Mouse (Mus musculus) lung, postnatal 4 days (tissue): ENCODE measurements around the gene Tmem274.
A peak's percentile ranks its signal among the peaks of the same experiment; 100 is the strongest.

Experiments used
- DNase-seq, 2 experiments: peaks; one replicate each; pipeline ENCODE4 v3.0.0; 2021

Gene Tmem274

DNA sequence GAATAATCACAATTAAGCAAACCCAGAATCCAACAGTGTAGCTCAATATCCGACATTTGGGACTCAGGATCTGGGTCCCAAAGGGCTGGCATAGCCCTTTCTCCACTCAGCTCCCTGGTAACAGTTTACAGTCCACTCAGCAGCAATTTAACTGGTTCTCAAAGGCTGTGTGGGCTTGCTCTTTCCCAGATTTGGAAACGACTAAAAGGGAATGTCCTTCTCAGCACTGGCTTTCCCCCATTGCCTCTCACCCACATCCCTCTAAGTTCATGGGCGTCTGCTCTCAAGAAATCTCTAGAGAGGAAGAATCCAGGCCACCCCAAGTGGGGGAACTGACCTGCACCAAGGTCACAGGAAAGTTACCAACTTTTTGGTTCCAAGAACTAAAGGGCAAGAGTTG lies 7.4 kb downstream of the Tmem274 start:
- no peak for DNase-seq

DNA sequence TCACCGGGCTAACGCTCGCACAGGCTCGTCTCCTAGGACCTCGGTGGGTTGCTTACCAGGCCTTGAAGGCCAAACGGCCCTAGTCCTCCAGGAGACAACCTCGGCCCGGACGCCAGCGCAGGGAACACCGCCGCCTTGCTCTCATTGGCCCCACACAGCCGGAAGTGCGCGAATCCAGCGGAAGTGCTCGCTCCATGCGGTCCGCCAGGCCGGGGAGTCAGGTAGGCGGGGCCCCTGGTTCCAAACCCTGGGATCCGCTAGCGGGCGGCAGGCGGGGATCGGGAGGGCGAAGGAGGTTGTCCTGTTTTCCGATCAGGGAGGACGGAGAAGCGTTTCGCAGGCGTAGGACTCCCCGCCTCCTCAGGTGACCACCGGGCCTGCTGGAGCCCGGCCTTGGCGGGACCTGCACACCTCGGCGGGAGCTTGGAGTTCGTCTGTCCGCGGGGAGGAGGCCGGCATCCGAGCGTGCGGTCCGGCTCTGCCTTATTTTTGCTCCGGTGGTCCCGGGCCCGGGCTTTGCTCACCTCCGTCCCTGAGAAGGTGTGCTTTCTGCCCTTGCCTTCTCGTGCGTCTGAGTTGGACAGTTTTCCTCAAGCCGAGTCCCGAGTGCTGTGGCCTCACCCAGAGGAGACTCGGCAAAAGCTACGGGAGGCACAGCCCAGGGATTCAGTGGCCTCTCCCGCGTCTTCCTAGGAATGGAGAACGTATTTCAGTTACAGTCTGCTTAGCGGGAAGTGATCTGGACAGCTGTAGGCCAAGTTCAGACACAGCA lies 8.1 kb downstream of the Tmem274 start, which contains the start of the genes Nmnat1 and Lzic:
Gene Nmnat1, minus strand, starts transcription at position 150 of the 772 bp plus-strand sequence.
Gene Lzic, plus strand, starts transcription at position 177 of the 772 bp plus-strand sequence.
- peak; percentile 95 to 97 for DNase-seq

DNA sequence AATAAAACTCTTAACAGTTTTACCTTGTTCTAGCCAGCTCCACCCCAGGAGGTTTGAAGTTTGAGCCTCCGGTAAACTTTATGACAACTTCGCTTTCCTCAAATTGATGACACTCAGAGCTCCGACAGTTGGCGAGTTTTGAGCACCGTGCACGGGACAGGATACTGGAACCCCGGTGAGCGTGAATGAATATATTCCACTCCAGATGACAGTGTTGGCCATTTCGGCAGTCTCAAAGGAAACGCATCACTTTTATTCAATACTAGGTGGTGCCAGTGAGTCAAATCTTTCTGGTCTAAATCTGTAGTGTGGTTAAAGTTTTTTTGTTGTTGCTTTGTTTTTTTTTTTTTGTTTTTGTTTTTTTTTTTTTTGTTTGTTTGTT lies 8.6 kb downstream of the Tmem274 start:
- DNase-seq, result peak in 1 of 2 experiments; percentile 21

DNA sequence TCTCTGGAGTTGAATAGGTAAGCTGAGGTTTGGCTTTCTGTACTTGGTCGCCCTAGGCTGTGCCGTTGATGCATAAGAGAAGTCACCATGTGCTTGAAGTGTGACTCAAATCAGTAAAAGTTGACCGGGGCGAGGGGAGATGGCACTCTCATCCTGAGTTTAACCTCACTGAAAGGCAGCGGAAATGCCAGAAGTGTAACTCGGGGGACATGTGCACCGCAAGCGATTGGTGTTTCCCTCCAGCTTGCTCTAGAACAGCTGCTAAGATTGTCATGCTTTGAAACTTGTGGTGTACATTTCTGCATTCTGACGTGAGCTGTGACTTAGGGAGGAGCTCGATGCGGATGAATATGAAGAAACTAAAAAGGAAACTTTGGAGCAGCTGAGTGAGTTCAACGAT lies 10.6 kb downstream of the Tmem274 start:
- DNase-seq, result no peak

DNA sequence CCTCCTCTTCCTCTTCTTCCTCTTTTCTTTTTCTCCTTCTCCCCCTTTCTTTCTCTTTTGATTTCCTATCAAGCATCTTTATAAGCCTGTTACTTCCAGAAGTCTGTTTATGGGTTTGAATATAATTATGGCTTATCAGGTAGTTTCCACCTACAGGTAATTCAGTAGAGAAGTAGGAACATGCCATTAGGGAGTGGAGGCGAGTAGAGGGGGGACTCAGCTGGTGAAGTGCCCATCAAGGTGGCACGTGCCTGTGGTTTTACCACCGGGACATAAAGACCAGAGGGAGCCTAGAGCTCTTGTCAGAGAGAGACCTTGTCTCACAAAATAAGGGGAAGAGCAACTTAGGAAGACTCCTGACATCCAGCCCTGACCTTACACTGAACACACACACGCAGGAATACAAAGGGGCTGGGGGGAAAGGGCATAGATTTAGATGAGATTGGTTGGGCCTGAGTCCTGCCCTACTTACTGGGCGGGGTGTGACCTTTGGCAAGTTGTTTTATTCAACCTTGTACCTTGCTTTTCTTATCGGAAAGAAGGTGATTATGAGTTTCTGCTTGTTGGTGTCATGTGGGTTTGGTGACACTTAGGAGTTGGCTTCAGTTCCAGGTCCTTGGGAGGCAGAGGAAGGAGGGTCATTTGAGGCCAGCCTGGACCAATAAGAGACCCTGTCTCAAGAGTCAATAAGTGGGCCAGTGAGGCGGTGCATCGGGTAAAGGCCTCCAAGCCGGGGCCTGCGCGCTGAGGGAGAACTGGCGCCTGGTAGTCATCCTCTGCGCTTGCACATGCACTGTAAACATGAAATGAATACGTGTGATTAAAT lies 12.4 kb downstream of the Tmem274 start:
- no peak for DNase-seq

DNA sequence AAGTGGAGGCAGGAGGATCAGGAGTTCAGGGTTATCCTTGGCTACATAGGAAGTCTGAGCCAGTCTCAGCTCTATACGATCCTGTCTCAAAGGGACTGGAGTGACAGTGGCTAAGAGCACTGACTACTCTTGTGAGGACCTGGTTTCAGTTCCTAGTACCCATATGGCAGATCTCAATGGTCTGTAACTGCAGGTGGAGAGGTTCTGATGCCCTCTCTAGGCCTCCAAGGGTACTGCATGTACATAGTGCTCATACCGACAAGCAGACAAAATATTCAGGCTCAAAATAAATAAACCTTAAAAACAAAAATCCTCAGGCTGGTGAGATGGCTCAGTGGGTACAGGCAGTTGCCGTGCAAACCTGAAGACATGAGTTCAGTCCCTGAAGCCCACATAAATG lies 14.0 kb downstream of the Tmem274 start:
- DNase-seq, result no peak

DNA sequence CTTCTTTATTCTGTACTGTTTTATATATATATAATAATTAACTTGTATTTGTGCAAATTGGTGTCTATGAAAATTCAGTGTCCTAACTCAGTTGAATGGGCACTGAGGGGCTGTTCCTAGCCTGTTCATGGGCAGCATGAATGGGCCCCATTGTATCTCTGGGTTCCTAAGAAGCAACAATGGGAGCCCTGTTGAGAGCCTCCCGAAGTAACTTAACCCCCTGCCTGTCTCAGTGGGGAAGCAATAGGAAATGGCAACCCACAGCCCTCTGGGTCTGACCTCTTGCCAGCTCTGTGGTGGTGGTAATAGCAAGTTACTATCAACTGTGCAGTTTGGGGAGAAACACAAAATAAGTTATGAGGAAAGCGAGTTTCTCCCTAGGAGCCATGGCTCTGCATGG lies 19.4 kb downstream of the Tmem274 start:
- no peak for DNase-seq

DNA sequence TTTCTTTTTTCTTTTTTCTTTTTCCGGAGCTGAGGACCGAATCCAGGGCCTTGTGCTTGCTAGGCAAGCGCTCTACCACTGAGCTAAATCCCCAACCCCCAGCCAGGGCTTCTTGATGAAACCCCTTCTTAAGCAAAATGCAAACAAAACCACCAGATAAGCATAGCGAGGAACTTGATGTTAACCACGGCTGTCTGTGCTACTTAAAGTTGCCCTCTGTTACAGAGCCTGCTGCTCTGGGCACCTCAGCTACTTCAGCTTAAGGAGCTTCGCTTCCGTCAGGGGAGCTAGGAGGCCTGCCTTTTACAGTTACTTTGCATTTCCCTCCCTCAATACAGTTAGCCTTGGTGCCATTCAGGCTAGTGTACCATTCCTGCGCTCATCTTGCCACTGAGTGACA lies 21.7 kb downstream of the Tmem274 start:
- no peak for DNase-seq

DNA sequence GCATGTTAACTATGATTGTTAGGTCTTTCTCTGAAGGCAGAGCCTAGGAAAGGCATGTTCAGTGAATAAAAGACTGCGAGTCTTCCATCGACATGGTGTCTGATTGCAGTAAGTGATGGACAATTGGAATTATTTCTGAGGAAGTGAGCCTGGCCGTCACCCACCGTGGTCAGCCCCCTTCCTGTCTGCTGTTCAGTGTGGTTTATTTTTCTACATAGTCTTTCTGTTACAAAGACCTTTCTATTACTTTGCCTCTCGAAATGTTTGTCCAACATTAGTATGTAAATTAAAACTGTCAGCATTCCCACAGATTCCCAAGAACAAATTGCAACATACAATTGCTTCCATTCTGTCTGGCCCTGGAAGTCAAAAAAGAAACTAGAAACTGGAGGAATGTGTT lies 22.6 kb downstream of the Tmem274 start:
- DNase-seq, result no peak

DNA sequence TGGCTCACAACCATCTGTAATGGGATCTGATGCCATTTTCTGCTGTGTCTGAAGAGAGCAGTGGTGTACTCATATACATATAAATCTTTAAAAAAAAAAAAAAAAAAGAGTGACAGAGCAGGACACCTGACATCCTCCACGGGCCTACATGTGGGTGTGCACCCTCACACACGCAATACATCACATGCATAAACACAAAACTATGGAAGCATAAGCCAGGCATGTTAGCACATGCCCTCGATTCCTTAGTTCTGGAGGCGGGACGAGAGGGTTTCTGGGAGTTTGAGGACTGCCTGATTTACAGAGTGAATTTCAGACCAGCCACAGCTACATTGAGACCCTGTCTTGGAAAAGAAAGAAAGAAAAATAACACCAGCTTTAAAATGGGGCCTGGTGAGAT lies 27.2 kb downstream of the Tmem274 start:
- DNase-seq, result no peak

DNA sequence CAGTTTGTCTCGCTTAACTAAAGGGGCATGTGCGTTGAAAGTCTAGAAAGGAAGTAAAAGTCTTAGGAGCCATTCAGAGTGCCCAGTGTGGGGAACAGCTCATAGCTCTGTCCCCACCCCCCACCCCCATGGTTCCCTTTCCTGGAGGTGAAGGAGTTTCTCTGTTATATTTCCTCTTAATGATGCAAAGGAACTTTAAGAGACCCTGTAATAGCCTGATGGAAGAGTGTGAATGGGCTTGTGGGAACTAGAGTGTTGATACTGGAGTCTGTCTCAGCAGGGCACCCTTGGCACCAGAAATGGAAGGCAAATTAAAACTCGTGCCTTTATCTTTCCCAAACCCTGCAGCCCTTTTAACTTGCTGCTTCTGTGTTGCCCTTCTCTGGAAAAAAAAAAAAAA lies 27.7 kb downstream of the Tmem274 start:
- no peak for DNase-seq

DNA sequence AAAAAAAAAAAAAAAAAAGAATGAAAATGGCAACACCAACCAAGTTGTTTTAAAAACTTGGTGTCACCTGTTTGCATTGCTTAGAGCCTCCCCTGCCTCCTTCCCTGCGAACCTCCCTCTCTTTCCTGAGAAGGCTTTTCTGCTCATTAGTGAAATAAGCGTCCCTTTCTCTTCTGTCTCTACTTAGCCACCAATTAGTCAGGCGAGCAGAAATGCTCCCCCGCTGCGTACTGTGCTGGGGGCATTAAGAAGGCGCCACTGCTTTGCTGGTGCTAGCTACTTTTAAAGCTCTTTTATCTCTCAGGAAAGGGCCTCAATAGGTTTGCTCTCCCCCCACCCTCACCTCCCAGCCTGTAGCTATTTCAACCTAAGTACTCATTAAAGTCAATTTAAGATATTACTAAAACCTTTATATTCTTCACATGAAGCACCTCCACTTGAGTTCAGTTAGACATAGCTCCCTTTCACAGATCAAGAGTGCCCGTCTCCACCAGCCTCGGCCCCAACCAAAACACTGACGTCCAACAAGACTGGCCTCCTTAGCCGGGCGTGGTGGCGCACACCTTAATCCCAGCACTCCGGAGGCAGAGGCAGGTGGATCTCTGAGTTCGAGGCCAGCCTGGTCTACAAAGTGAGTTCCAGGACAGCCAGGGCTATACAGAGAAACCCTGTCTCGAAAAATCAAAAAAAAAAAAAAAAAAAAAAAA lies 28.2 kb downstream of the Tmem274 start:
- no peak for DNase-seq

DNA sequence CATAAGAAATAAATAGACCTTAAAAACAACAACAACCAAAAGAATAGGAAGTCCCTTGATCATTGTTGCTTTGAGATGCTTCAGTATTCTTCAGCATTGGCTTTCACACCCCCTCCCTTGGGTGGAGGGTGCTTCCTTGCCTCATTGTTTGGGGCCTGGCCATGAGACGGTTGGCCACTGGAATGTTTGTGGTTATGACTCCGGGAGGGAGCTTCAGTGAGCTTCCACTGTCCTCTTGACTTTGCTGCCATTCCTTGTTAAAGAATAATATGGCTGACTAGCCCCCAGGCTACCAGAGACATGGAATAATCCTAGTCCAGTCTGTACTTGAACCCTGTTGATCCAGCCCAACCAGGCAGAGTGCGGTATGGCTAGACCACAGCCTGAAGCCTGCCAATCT lies 29.7 kb downstream of the Tmem274 start:
- no peak for DNase-seq

DNA sequence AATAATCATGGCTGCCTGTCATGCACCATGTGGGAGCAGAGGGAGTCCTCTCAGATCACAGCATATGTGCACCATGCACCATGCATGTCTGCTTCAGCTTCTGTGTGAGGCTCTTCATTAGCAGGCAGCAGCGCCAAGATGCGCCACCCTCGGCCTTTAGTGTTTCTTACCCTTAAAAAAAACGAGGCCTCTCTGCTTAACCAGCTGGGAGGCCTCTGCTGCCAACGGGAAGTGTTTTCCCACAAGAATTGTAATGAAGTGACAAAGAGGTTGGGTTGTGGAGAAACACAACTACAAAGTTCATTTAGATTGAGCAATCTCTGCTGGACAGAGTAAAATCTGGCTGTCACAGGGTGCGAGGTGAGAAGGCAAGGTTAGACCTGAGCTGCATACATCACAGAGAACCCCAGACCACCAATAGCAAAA lies 34.1 kb downstream of the Tmem274 start:
- DNase-seq, result peak; percentile 35 to 75

DNA sequence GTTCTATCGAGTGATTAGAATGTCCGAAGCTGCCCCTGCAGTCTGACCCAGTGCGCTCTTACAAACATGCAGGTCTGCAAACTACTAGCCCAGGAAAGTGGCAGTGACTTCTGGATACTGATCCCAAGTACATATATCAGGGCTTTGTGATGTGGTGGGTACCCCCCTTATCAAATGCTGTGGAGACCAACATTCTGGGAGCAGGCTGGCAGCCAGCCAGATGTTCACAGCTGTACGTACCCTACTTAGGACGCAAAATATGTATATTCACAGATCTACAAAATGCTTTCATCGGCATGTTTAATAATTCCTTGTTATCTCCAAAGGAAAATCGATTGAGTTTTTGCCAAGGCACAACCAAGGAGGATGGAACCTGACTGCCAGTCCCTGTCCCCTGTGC lies 34.9 kb downstream of the Tmem274 start:
- no peak for DNase-seq

DNA sequence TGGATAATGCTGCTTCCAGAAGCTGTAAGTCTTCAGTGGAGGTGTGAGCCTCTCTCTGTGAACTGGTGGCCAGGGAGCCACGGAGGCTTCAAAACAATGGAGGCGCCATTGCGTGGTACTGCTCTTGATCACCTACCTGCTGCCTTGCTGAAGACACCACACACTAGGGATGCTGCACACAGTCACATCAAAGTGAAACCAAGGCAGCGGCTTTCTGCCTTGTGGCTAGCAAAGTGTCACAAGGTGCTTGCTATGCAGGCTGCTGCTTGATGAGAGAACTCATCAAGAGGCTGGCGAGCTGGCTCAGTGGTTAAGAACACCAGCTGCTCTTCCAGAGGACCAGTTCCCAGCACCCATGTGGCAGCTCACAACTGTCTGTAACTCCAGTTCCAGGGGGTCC lies 38.5 kb downstream of the Tmem274 start:
- DNase-seq, result no peak

DNA sequence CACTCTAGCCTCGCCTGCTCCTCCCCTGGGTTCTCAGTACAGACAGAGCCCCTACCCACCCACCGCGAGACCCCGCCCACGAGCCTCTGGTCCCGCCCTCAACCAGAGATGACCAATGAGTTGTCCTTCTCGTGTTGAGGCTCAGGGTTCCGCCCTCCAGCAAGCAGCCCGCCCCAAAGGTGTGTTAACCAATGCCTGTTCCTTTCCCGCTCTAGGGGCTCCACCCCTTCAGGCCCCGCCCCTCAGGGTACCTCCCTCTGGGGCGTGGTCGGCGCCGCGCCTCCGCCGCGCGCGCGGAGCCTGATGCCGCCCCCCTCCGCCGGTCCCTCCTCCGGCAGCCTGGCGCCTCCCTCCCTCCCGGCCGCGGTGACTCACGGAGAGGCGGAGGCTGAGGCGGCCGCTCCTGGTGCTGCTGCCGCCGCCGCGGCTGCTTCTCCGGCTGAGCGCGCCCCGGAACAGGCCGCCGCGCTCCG lies 40.7 kb downstream of the Tmem274 start, which contains the start of gene Ctnnbip1:
Gene Ctnnbip1, plus strand, starts transcription at position 369 of the 473 bp plus-strand sequence.
- peak; percentile 98 to 99 for DNase-seq

DNA sequence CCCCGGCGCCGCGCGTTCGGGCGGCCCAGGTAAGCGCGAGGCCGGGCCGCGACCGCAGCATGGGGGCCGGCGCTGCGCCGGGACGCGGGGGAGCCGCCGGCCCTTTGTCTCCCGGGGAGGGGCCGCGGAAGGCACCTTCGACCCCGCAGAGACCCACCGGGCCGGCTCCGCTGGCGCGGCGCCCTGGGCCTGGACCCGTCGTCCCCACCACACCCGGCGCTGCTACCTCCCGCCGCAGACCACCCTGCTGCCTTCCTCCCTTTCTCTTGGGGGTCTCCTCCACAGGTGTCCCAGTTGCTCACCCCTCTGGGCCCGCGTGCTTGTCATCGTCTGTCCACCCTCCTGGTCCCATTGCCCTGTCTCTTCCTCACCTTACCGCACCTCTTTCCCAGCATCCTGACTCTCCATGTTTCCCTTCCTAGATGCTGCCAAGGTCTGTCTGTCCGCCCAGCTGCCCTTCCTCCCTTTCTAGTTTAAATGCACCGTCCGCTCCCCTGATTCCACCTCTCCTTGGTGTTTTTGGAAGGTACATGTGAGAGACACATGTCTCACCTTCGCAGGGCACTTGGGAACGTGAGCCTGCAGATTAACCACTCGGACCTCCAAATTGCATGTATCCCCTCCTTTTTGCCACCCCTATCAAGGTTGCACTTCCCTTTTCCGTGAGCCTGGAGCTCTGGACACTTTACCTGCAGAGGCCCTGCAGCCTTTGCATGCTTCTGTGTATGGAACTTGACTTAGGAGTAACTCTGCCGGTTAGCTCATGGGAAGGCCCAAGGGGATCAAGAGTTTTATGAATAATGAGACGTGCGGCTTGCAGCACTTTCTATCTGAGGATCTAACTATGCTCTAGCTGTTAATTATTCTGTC lies 41.4 kb downstream of the Tmem274 start:
- DNase-seq, result peak in 1 of 2 experiments; percentile 22

DNA sequence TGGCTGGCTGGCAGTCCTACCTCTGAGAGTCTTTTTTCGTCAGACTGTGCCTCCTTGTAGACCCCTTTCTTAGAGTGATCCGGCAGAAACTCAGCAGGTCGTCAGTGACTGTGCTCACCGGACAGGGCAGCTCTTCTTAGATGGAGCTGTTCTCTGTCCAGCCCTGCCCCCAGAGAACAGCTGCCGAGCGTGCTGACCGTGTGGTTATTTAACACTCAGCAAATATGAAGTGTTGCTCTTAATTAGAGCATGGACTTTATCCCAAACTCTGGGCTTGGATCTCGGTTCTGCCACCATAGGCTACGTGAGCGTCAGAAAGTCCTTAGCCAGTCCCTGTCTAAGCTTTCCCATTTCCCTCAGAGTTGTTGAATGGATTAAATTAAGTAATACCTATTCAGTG lies 44.1 kb downstream of the Tmem274 start:
- DNase-seq, result no peak

DNA sequence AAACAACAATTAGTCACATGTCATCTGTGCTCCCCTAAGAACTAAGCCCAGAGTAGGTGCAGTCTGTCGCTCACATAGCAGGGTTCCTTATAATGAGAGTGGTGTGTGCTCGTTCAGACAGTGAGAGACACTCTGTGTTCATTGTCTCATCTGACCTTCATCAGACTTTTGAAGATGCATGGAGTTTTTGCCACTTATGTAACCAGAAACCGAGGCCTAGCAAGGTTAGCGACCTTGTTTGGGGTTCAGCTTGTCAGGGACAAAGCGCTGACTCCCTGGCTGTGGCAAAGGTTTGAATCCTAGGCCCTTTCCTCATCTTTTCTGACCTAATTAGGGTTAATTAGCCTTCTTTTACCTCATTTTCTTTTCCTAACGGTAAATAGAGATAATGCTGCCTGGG lies 46.8 kb downstream of the Tmem274 start:
- no peak for DNase-seq

DNA sequence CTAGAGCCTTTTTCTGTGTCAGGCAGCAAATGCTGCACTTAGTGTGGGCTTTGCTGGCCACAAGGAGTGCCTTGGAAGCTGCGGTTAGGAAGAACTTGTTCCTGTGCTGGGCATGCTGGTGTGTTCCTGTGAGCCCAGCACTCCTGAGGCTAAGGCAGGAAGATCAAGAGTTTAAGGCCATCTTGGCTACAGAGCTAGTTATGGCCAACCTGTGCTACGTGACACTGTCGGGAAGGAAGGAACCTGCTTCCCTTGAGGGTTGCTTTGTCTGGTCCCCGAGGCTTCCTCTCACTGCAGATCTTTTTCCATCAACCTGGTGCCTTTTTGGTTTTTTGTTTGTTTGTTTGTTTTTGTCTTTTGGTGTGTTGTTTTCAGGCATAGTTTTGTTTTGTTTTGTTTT lies 48.0 kb downstream of the Tmem274 start:
- DNase-seq, result no peak

DNA sequence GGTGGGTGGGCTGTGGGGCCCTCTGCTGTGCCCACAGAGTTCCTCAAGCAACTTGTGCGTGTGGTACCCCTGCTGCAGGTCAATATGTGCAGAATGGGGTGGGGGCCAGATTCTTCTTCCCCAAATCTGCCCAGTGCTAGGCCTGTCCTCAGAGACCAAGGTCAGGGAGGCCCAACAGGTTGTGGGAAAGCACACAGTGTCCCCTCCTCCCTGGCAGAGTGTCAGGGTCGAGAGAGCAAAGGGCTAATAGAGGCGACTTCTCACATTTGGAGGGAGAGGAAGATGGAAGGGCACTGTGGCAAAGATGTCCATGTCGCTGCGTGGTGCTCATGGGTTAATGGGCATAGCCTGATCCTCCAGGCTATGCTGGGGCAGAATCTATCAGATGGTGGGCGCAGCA lies 48.6 kb downstream of the Tmem274 start:
- DNase-seq, result no peak
